Mouse (Mus musculus) bone marrow macrophage, adult 2 months (primary cell): ENCODE data around the gene Ssna1.

Source experiments
- CTCF ChIP-seq: IDR thresholded peaks from 2 replicates; pipeline ENCODE4 v1.5.1; 2012; ENCODE audit warnings: low read depth, mild to moderate bottlenecking, low read length, moderate library complexity
- POLR2A ChIP-seq: IDR thresholded peaks from 2 replicates; pipeline ENCODE4 v1.6.1; 2012; ENCODE audit warnings: mild to moderate bottlenecking, low read depth, low read length, borderline replicate concordance

DNA sequence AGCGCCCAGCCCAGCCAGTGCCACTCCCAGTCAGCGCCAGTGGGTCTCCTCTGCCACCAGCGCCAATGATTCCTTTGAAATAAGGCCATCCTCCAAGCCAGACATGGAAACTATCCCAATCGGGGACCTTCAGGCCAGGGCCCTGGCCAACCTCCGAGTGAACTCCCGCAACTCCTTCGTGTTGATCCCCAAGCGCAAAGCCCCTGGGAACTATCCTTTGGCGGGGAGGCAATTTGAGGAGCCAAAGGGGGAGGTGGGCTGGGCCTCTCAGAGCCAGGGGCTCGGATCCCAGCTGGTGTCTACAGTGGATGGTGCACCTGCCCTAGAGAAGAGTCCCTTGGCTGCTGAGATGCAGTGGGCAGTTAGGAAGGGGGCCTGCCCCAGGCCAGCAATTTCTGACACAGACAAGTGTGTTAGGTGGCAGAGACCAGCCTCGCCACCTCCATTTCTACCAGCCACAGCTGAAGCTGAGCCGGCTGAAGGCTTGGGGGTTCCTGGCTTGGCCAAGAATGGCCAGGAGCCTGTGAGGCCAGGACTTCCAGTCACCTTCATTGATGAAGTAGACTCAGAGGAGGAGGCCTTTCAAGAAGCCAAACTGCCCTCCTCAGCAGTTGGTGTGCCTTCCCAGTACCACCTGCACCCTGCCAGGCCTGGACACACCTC is 8.5 kb downstream of the Ssna1 start:
- TF ChIP-seq POLR2A (no peak), CTCF (no peak)
